Mouse (Mus musculus) erythroblast, embryonic 14.5 days (primary cell): ENCODE results near the gene Pard6b.

Experiments used
- GATA1 ChIP-seq: IDR thresholded peaks from 2 replicates; pipeline ENCODE4 v1.6.1; 2012; ENCODE audit warnings: low read length, inconsistent platforms, mixed read lengths
- TAL1 ChIP-seq: IDR thresholded peaks from 3 replicates; pipeline ENCODE4 v1.6.1; 2012; ENCODE audit warnings: low read length, inconsistent platforms, mixed read lengths

GRCm38 (mm10) chr2:168098040-168098439 is 17.2 kb downstream of the Pard6b start:
- TF ChIP-seq TAL1: no peak
- no peak for TF ChIP-seq GATA1
